In genomic region chr12:96670448-96670847, GRCm38 (mm10) we compare ENCODE assay signal across 31 mouse cellular contexts.
"Had no signal": no experiment of that assay in that cellular context is flagged by ENCODE, and none has a peak within 500 bp of the region (broad histone marks: within the 10 kb centered on the region; RNA-seq: fewer than 3 reads in every experiment).

No protein-coding gene starts in this region.

- DNase-seq: left cerebral cortex, postnatal 4 days; liver; liver, embryonic 13.5 days; liver, postnatal 0 days; lung, adult 18-20 months; lung, adult 2 months; lung, embryonic 14.5 days; lung, postnatal 10 days; lung, postnatal 14 days; lung, postnatal 36 days; lung, postnatal 4 days; midbrain, embryonic 14.5 days had no signal

- ATAC-seq: liver, embryonic 12.5 days; liver, postnatal 0 days; lung, postnatal 0 days; midbrain, embryonic 13.5 days; midbrain, embryonic 15.5 days; midbrain, embryonic 16.5 days had no signal

- H3K4me2 ChIP-seq: limb, embryonic 12.5 days; limb, embryonic 15.5 days; liver, embryonic 11.5 days; liver, embryonic 12.5 days; liver, embryonic 13.5 days; liver, embryonic 15.5 days; lung, embryonic 14.5 days; lung, embryonic 15.5 days; midbrain, embryonic 11.5 days; midbrain, embryonic 12.5 days; midbrain, embryonic 13.5 days; midbrain, embryonic 15.5 days; neural tube, embryonic 12.5 days had no signal

- H3K36me3 ChIP-seq: limb, embryonic 12.5 days; limb, embryonic 15.5 days; liver, embryonic 12.5 days; liver, embryonic 13.5 days; liver, embryonic 15.5 days; lung, embryonic 15.5 days; midbrain, embryonic 10.5 days; midbrain, embryonic 12.5 days; midbrain, embryonic 13.5 days; midbrain, embryonic 15.5 days; neural tube, embryonic 12.5 days had no signal

- H3K27ac ChIP-seq: left cerebral cortex, adult 2 months; limb, embryonic 12.5 days; limb, embryonic 15.5 days; liver, embryonic 12.5 days; liver, embryonic 13.5 days; liver, embryonic 14.5 days; liver, embryonic 15.5 days; lung, embryonic 15.5 days; macrophage; midbrain, embryonic 10.5 days; midbrain, embryonic 12.5 days; midbrain, embryonic 13.5 days; midbrain, embryonic 15.5 days; neural tube, embryonic 12.5 days had no signal

- H3K27me3 ChIP-seq: limb, embryonic 12.5 days; limb, embryonic 15.5 days; liver, embryonic 12.5 days; liver, embryonic 13.5 days; liver, embryonic 15.5 days; lung, embryonic 15.5 days; megakaryocyte, embryonic 14.5 days; midbrain, embryonic 12.5 days; midbrain, embryonic 13.5 days; midbrain, embryonic 15.5 days; neural tube, embryonic 12.5 days had no signal

- H3K9ac ChIP-seq: limb, embryonic 12.5 days; limb, embryonic 15.5 days; liver, embryonic 12.5 days; liver, embryonic 13.5 days; liver, embryonic 14.5 days; liver, embryonic 15.5 days; liver, postnatal 0 days; lung, embryonic 14.5 days; lung, embryonic 15.5 days; midbrain, embryonic 12.5 days; midbrain, embryonic 13.5 days; midbrain, embryonic 15.5 days; neural tube, embryonic 12.5 days had no signal

- H3K9me3 ChIP-seq: limb, embryonic 12.5 days; limb, embryonic 15.5 days; liver, embryonic 12.5 days; liver, embryonic 13.5 days; liver, embryonic 15.5 days; lung, embryonic 15.5 days; megakaryocyte, embryonic 14.5 days; midbrain, embryonic 10.5 days; midbrain, embryonic 12.5 days; midbrain, embryonic 13.5 days; midbrain, embryonic 15.5 days; neural tube, embryonic 12.5 days had no signal

- H3K4me1 ChIP-seq: limb, embryonic 12.5 days; limb, embryonic 15.5 days; liver, embryonic 12.5 days; liver, embryonic 13.5 days; liver, embryonic 15.5 days; lung, embryonic 15.5 days; megakaryocyte, embryonic 14.5 days; midbrain, embryonic 10.5 days; midbrain, embryonic 12.5 days; midbrain, embryonic 13.5 days; midbrain, embryonic 15.5 days; neural tube, embryonic 12.5 days had no signal

- H3K4me3 ChIP-seq: left cerebral cortex, adult 2 months; limb, embryonic 12.5 days; limb, embryonic 15.5 days; liver, embryonic 12.5 days; liver, embryonic 13.5 days; liver, embryonic 15.5 days; lung, embryonic 15.5 days; megakaryocyte, embryonic 14.5 days; midbrain, embryonic 10.5 days; midbrain, embryonic 12.5 days; midbrain, embryonic 13.5 days; midbrain, embryonic 15.5 days; myocyte; neural tube, embryonic 12.5 days had no signal
